Mouse (Mus musculus): Measurements from ENCODE around the gene Rnd1. TPM values are rescaled to one million over a fixed set of nuclear protein-coding genes. Genes with fewer than 3 reads are reported as not detected.
A peak's percentile ranks its signal among the peaks of the same experiment; 100 is the strongest.

Rnd1 gene
- polyA plus RNA-seq, 1 experiment from 2014 or later: 0.91 TPM

GRCm38 (mm10) chr15:98677977-98678376, 716 bp upstream of the Rnd1 start:
- H3K9ac ChIP-seq: no peak overlapping the region
- WGBS: 48% methylated on average over 7 of the region's 7 CpGs
- H3K36me3 ChIP-seq: no peaks in the 10 kb centered on the region
- no peaks in the 10 kb centered on the region for H3K9me3 ChIP-seq (replicated peaks)
- no peak overlapping the region for H3K4me3 ChIP-seq
- no peak overlapping the region for H3K4me2 ChIP-seq
- H3K27ac ChIP-seq (ENCODE audit: poor library complexity, severe bottlenecking): no peak overlapping the region
- peaks cover 42% of the 10 kb centered on the region for H3K27me3 ChIP-seq (replicated peaks)
- ATAC-seq (ENCODE audit: insufficient number of reproducible peaks, low FRiP score): no peak
- peaks cover 35% of the 10 kb centered on the region for H3K4me1 ChIP-seq (replicated peaks)

- H3K9ac ChIP-seq: peak overlapping the region; percentile 68
- no peaks in the 10 kb centered on the region for H3K9me3 ChIP-seq (replicated peaks)
- 1% methylated on average over 9 of the region's 9 CpGs for WGBS
- ATAC-seq (ENCODE audit: insufficient number of reproducible peaks, low FRiP score): no peak
- H3K4me1 ChIP-seq (replicated peaks): peaks cover 42% of the 10 kb centered on the region
- H3K4me2 ChIP-seq: peak overlapping the region; percentile 98
- H3K4me3 ChIP-seq: peak overlapping the region; percentile 51
- peaks cover 42% of the 10 kb centered on the region for H3K27me3 ChIP-seq (replicated peaks)
- H3K36me3 ChIP-seq: no peaks in the 10 kb centered on the region
- H3K27ac ChIP-seq (ENCODE audit: poor library complexity, severe bottlenecking): no peak overlapping the region
These were observed 790 bp downstream of the Rnd1 start for GRCm38 (mm10) chr15:98676471-98676870.

GRCm38 (mm10) chr15:98675634-98676250, 1.5 kb downstream of the Rnd1 start:
- H3K36me3 ChIP-seq: no peaks in the 10 kb centered on the region
- peaks cover 42% of the 10 kb centered on the region for H3K27me3 ChIP-seq (replicated peaks)
- no peak for ATAC-seq (ENCODE audit: insufficient number of reproducible peaks, low FRiP score)
- no peaks in the 10 kb centered on the region for H3K9me3 ChIP-seq (replicated peaks)
- peak overlapping the region; percentile 68 for H3K9ac ChIP-seq
- 10% methylated on average over 14 of the region's 14 CpGs for WGBS
- H3K4me2 ChIP-seq: peak overlapping the region; percentile 98
- H3K4me3 ChIP-seq: peak overlapping the region; percentile 51
- H3K4me1 ChIP-seq (replicated peaks): peaks cover 42% of the 10 kb centered on the region
- H3K27ac ChIP-seq (ENCODE audit: poor library complexity, severe bottlenecking): no peak overlapping the region

GRCm38 (mm10) chr15:98674994-98675545, 2.2 kb downstream of the Rnd1 start:
- ATAC-seq (ENCODE audit: insufficient number of reproducible peaks, low FRiP score): no peak
- Histone ChIP-seq H3K4me1 (replicated peaks) (peaks cover 42% of the 10 kb centered on the region), H3K4me2 (peak overlapping the region; percentile 98), H3K27me3 (replicated peaks) (peaks cover 42% of the 10 kb centered on the region), H3K4me3 (0 out of 2 replicates have a peak overlapping the region, but pooled peaks have one; percentile 2), H3K9ac (0 out of 2 replicates have a peak overlapping the region, but pooled peaks have one; percentile 29), H3K36me3 (no peaks in the 10 kb centered on the region), H3K9me3 (replicated peaks) (no peaks in the 10 kb centered on the region), H3K27ac (ENCODE audit: poor library complexity, severe bottlenecking) (no peak overlapping the region)
- 27% methylated on average over 11 of the region's 11 CpGs for WGBS

GRCm38 (mm10) chr15:98674284-98674993, 2.8 kb downstream of the Rnd1 start:
- H3K27me3 ChIP-seq (replicated peaks): peaks cover 40% of the 10 kb centered on the region
- H3K9ac ChIP-seq: 0 out of 2 replicates have a peak overlapping the region, but pooled peaks have one; percentile 29
- no peak overlapping the region for H3K27ac ChIP-seq (ENCODE audit: poor library complexity, severe bottlenecking)
- no peak for ATAC-seq (ENCODE audit: insufficient number of reproducible peaks, low FRiP score)
- H3K4me2 ChIP-seq: peak overlapping the region; percentile 98; the same call in 1 of the 2 replicates
- no peaks in the 10 kb centered on the region for H3K9me3 ChIP-seq (replicated peaks)
- WGBS: 41% methylated on average over 7 of the region's 7 CpGs
- H3K4me3 ChIP-seq: no peak overlapping the region
- no peaks in the 10 kb centered on the region for H3K36me3 ChIP-seq
- peaks cover 42% of the 10 kb centered on the region for H3K4me1 ChIP-seq (replicated peaks)

- ATAC-seq (ENCODE audit: insufficient number of reproducible peaks, low FRiP score): no peak
- Histone ChIP-seq H3K27ac (ENCODE audit: poor library complexity, severe bottlenecking) (no peak overlapping the region), H3K9me3 (replicated peaks) (no peaks in the 10 kb centered on the region), H3K4me2 (no peak overlapping the region), H3K4me1 (replicated peaks) (peaks cover 42% of the 10 kb centered on the region), H3K36me3 (no peaks in the 10 kb centered on the region), H3K4me3 (no peak overlapping the region), H3K27me3 (replicated peaks) (peaks cover 33% of the 10 kb centered on the region), H3K9ac (no peak overlapping the region)
- 72% methylated on average over 7 of the region's 7 CpGs for WGBS
These were observed 3.5 kb downstream of the Rnd1 start for GRCm38 (mm10) chr15:98673732-98674131.

GRCm38 (mm10) chr15:98672592-98672991, 4.7 kb downstream of the Rnd1 start:
- no peak overlapping the region for H3K9ac ChIP-seq
- H3K36me3 ChIP-seq: no peaks in the 10 kb centered on the region
- no peak overlapping the region for H3K4me2 ChIP-seq
- WGBS: 20% methylated on average over 4 of the region's 4 CpGs
- peaks cover 31% of the 10 kb centered on the region for H3K27me3 ChIP-seq (replicated peaks)
- H3K4me1 ChIP-seq (replicated peaks): peaks cover 41% of the 10 kb centered on the region
- no peaks in the 10 kb centered on the region; the same call in 1 of the 2 replicates for H3K9me3 ChIP-seq (replicated peaks)
- peak; percentile 60 for ATAC-seq (ENCODE audit: insufficient number of reproducible peaks, low FRiP score)
- H3K27ac ChIP-seq (ENCODE audit: poor library complexity, severe bottlenecking): 0 out of 2 replicates have a peak overlapping the region, but pooled peaks have one; percentile 29
- no peak overlapping the region for H3K4me3 ChIP-seq

- 73% methylated on average over 11 of the region's 11 CpGs for WGBS
- Histone ChIP-seq H3K27me3 (replicated peaks) (no peaks in the 10 kb centered on the region), H3K4me3 (no peak overlapping the region), H3K4me2 (no peak overlapping the region), H3K36me3 (peaks cover 13% of the 10 kb centered on the region; the same call in 1 of the 2 replicates), H3K27ac (ENCODE audit: poor library complexity, severe bottlenecking) (no peak overlapping the region), H3K9ac (no peak overlapping the region), H3K4me1 (replicated peaks) (peaks cover 8% of the 10 kb centered on the region; the same call in 1 of the 2 replicates), H3K9me3 (replicated peaks) (no peaks in the 10 kb centered on the region; the same call in 1 of the 2 replicates)
- ATAC-seq (ENCODE audit: insufficient number of reproducible peaks, low FRiP score): no peak
These were observed 13.0 kb downstream of the Rnd1 start for GRCm38 (mm10) chr15:98664042-98664907.

- Histone ChIP-seq H3K27ac (ENCODE audit: poor library complexity, severe bottlenecking) (peak within 1 kb of the TSS; percentile 84), H3K4me3 (peak within 1 kb of the TSS; percentile 86), H3K27me3 (replicated peaks) (no peaks in the 10 kb centered on the region), H3K9me3 (replicated peaks) (no peaks in the 10 kb centered on the region; the same call in 1 of the 2 replicates), H3K9ac (peak within 1 kb of the TSS; percentile 96), H3K36me3 (peaks cover 26% of the 10 kb centered on the region), H3K4me2 (peak within 1 kb of the TSS; percentile 87), H3K4me1 (replicated peaks) (peaks cover 8% of the 10 kb centered on the region; the same call in 1 of the 2 replicates)
- peak; percentile 96 for ATAC-seq (ENCODE audit: insufficient number of reproducible peaks, low FRiP score)
- WGBS: 5% methylated on average over 48 of the region's 48 CpGs
These were observed 14.4 kb downstream of the Rnd1 start, which contains the start of gene Ddx23 for GRCm38 (mm10) chr15:98662567-98663545. Ddx23 (minus strand) TSS chr15:98662894.

- ATAC-seq (ENCODE audit: insufficient number of reproducible peaks, low FRiP score): peak; percentile 5; the same call in 1 of the 2 replicates
- peak overlapping the region; percentile 84 for H3K27ac ChIP-seq (ENCODE audit: poor library complexity, severe bottlenecking)
These were observed 15.1 kb downstream of the Rnd1 start for GRCm38 (mm10) chr15:98662198-98662566.

More at GRCm38 (mm10) chr15:98662198-98662566, 15.1 kb downstream of the Rnd1 start:
- Histone ChIP-seq H3K4me2 (peak overlapping the region; percentile 87), H3K4me3 (peak overlapping the region; percentile 86), H3K9ac (peak overlapping the region; percentile 96), H3K36me3 (peaks cover 33% of the 10 kb centered on the region), H3K4me1 (replicated peaks) (peaks cover 8% of the 10 kb centered on the region; the same call in 1 of the 2 replicates), H3K9me3 (replicated peaks) (no peaks in the 10 kb centered on the region), H3K27me3 (replicated peaks) (no peaks in the 10 kb centered on the region)
- WGBS: 1% methylated on average over 14 of the region's 14 CpGs

All from heart, embryonic 12.5 days (tissue).